Mouse (Mus musculus): ENCODE results near the gene Wasl. TPM values are rescaled to one million over a fixed set of nuclear protein-coding genes. Genes with fewer than 3 reads are reported as not detected.

Gene Wasl
- total and polyA plus RNA-seq, 3 experiments, result 9.0 to 60.4 (median 26.0) TPM

DNA sequence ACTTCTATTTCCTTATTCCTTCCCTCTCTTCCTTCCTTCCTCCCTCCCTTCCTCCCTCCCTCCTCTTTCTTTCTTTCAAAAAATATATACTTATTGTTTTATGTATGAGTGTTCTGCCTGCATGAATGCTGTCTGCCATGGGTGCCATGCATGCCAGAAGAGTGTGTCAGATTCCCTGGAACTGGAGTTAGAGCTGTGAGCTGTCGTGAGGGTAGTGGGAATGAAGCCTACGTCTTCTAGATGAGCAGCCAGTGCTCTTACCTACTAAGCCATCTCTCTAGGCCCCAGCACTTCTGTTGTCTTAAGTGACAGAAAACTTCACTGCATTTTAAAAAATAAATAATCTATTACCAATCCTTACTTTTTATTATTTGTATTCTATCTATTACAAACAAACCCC lies 43.9 kb downstream of the Wasl start:
- Histone ChIP-seq H3K4me1 (ENCODE audit: insufficient read depth, low read depth, low read length) (no peaks in the 10 kb centered on the region), H3K27me3 (ENCODE audit: insufficient read depth, low read length) (no peaks in the 10 kb centered on the region), H3K36me3 (replicated peaks) (peaks cover 59% of the 10 kb centered on the region), H3K9me3 (replicated peaks) (no peaks in the 10 kb centered on the region), H3K4me3 (ENCODE audit: low read depth, low read length) (no peak overlapping the region)
- TF ChIP-seq CTCF (IDR thresholded peaks at IDR 0.05; ENCODE audit: low read depth, low read length), result no peak
- no peak for DNase-seq (ENCODE audit: low spot score)
- no peak for ATAC-seq (ENCODE audit: extremely low read depth, insufficient number of reproducible peaks, low FRiP score, poor library complexity, severe bottlenecking)

DNA sequence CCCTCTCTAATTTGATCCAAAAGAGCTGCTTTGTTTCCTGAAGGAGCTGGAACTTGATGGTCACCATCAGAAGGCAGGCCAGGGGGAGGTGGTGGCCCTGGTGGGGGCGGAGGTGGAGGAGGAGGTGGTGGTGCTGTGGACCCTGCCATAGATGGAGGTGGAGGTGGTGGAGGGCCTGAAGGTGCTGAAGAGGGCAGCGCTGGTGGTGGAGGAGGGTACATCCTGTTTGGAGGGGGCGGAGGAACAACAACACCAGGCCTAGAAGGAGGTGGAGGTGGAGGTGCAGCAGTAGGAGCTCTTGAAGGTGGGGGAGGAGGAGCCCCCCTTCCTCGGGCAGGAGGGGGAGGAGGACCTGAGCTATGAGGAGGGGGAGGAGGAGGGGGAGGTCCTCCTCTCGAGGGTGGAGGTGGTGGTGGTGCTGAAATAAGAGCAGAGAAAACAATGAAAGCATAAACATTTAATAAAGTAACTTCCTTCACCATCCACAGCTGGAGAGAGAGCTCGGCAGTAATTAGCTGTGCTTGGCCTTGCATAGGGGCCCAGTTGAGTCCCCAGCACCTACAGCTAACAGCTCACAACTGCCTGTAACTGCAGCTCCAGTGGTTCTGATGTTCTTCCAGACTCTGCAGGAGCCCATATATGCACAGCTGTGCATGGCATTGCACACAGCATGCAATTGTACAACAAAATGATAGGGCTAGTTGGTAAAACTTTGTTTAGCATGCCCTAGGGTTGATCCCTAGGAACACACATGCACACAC lies 45.3 kb downstream of the Wasl start:
- peaks cover 65% of the 10 kb centered on the region for H3K36me3 ChIP-seq (replicated peaks)
- H3K9me3 ChIP-seq (replicated peaks), result no peaks in the 10 kb centered on the region
- H3K4me3 ChIP-seq (ENCODE audit: low read depth, low read length), result no peak overlapping the region
- no peak for TF ChIP-seq CTCF (IDR thresholded peaks at IDR 0.05; ENCODE audit: low read depth, low read length)
- H3K4me1 ChIP-seq (ENCODE audit: insufficient read depth, low read depth, low read length), result no peaks in the 10 kb centered on the region
- DNase-seq (ENCODE audit: low spot score) (no peak), ATAC-seq (ENCODE audit: extremely low read depth, insufficient number of reproducible peaks, low FRiP score, poor library complexity, severe bottlenecking) (no peak)
- no peaks in the 10 kb centered on the region for H3K27me3 ChIP-seq (ENCODE audit: insufficient read depth, low read length)

GRCm38 (mm10) chr6:24616746-24617145 lies 48.1 kb downstream of the Wasl start:
- Histone ChIP-seq H3K4me1 (ENCODE audit: insufficient read depth, low read depth, low read length) (no peaks in the 10 kb centered on the region), H3K4me3 (ENCODE audit: low read depth, low read length) (no peak overlapping the region), H3K27me3 (ENCODE audit: insufficient read depth, low read length) (no peaks in the 10 kb centered on the region), H3K36me3 (replicated peaks) (peaks cover 70% of the 10 kb centered on the region), H3K9me3 (replicated peaks) (no peaks in the 10 kb centered on the region)
- TF ChIP-seq CTCF (IDR thresholded peaks at IDR 0.05; ENCODE audit: low read depth, low read length) (no peak), GATA2 (IDR thresholded peaks at IDR 0.05; ENCODE audit: borderline replicate concordance, low read depth, low read length) (no peak), GATA1 (IDR thresholded peaks at IDR 0.05; ENCODE audit: borderline replicate concordance, low read length) (no peak), POLR2AphosphoS5 (IDR thresholded peaks at IDR 0.05; ENCODE audit: insufficient replicate concordance, low read depth, low read length) (no peak), TAL1 (conservative IDR thresholded peaks at IDR 0.05; ENCODE audit: low read depth, low read length) (no peak)
- no peak for ATAC-seq (ENCODE audit: extremely low read depth, insufficient number of reproducible peaks, low FRiP score, poor library complexity, severe bottlenecking)
- no peak for DNase-seq (ENCODE audit: low spot score)

GRCm38 (mm10) chr6:24613918-24614317 lies 50.9 kb downstream of the Wasl start:
- TF ChIP-seq TAL1 (conservative IDR thresholded peaks at IDR 0.05; ENCODE audit: low read depth, low read length), result no peak
- TF ChIP-seq POLR2AphosphoS5 (IDR thresholded peaks at IDR 0.05; ENCODE audit: insufficient replicate concordance, low read depth, low read length), result no peak
- no peak for TF ChIP-seq GATA2 (IDR thresholded peaks at IDR 0.05; ENCODE audit: borderline replicate concordance, low read depth, low read length)
- no peak for TF ChIP-seq CTCF (IDR thresholded peaks at IDR 0.05; ENCODE audit: low read depth, low read length)
- TF ChIP-seq GATA1 (IDR thresholded peaks at IDR 0.05; ENCODE audit: borderline replicate concordance, low read length), result no peak
- no peak for ATAC-seq (ENCODE audit: extremely low read depth, insufficient number of reproducible peaks, low FRiP score, poor library complexity, severe bottlenecking)

DNA sequence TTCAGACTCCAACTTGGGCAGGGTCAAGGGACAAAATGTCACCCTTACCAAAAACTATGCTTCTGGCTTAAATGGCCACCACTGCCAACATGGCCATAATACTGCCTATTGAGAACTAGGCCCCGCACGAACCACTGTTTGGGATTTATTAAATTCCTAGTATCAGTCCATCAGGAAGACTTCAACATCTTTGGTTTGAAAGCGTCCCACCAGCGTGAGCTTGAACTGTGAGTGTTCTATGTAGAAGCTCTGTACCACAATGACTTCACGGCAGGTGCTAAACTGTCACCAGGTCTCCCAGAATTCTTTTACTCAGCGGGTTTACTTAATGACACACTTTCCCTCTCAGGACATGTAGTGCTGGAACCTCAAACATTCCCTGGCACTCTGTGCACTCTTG lies 51.5 kb downstream of the Wasl start:
- H3K36me3 ChIP-seq (replicated peaks), result peaks cover 53% of the 10 kb centered on the region
- H3K27me3 ChIP-seq (ENCODE audit: insufficient read depth, low read length), result no peaks in the 10 kb centered on the region
- no peak overlapping the region for H3K4me3 ChIP-seq (ENCODE audit: low read depth, low read length)
- no peak for TF ChIP-seq POLR2AphosphoS5 (IDR thresholded peaks at IDR 0.05; ENCODE audit: insufficient replicate concordance, low read depth, low read length)
- TF ChIP-seq GATA2 (IDR thresholded peaks at IDR 0.05; ENCODE audit: borderline replicate concordance, low read depth, low read length), result no peak
- TF ChIP-seq CTCF (IDR thresholded peaks at IDR 0.05; ENCODE audit: low read depth, low read length), result no peak
- no peak for TF ChIP-seq GATA1 (IDR thresholded peaks at IDR 0.05; ENCODE audit: borderline replicate concordance, low read length)
- TF ChIP-seq TAL1 (conservative IDR thresholded peaks at IDR 0.05; ENCODE audit: low read depth, low read length), result no peak
- no peaks in the 10 kb centered on the region for H3K4me1 ChIP-seq (ENCODE audit: insufficient read depth, low read depth, low read length)
- ATAC-seq (ENCODE audit: extremely low read depth, insufficient number of reproducible peaks, low FRiP score, poor library complexity, severe bottlenecking) (no peak), DNase-seq (ENCODE audit: low spot score) (no peak)
- no peaks in the 10 kb centered on the region for H3K9me3 ChIP-seq (replicated peaks)

More at GRCm38 (mm10) chr6:24613918-24614317, 50.9 kb downstream of the Wasl start:
- H3K27me3 ChIP-seq (ENCODE audit: insufficient read depth, low read length), result no peaks in the 10 kb centered on the region
- no peak for DNase-seq (ENCODE audit: low spot score)
- no peaks in the 10 kb centered on the region for H3K4me1 ChIP-seq (ENCODE audit: insufficient read depth, low read depth, low read length)
- H3K36me3 ChIP-seq (replicated peaks), result peaks cover 56% of the 10 kb centered on the region
- H3K9me3 ChIP-seq (replicated peaks), result no peaks in the 10 kb centered on the region
- no peak overlapping the region for H3K4me3 ChIP-seq (ENCODE audit: low read depth, low read length)

DNA sequence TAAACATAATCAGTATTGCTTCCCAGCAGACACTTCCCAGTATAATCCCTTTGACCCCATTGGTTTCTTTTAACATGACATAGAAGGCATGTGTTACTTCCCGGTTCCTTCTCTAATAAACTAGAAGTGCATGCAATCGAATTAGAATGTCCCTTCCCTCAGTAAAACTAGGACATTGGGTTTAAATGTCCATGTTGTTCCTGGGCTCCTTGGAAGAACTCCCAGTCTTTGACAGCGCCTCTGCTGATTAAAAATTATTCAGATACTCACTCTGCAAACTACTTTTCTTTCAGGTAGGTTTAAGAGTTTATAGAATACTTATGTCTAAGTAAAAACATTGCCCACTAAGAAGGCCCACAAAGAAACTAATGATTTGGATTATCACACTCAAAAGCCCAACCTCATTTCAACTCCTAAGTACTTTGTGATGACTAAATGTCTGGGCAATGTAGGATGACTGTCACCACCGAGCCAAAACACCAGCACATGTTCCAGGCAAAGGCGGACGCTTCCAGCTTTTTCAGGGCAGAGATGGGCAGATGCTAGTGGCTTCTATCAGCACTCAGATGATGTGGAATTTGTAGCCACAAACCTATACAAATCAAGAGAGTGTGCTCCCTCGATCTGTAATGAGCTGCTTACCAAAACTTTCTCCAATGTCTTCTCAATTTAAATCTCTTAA lies 52.6 kb downstream of the Wasl start:
- no peak for TF ChIP-seq POLR2AphosphoS5 (IDR thresholded peaks at IDR 0.05; ENCODE audit: insufficient replicate concordance, low read depth, low read length)
- no peak for TF ChIP-seq CTCF (IDR thresholded peaks at IDR 0.05; ENCODE audit: low read depth, low read length)
- no peak for TF ChIP-seq GATA2 (IDR thresholded peaks at IDR 0.05; ENCODE audit: borderline replicate concordance, low read depth, low read length)
- TF ChIP-seq GATA1 (IDR thresholded peaks at IDR 0.05; ENCODE audit: borderline replicate concordance, low read length), result no peak
- TF ChIP-seq TAL1 (conservative IDR thresholded peaks at IDR 0.05; ENCODE audit: low read depth, low read length), result no peak
- DNase-seq (ENCODE audit: low spot score), result no peak
- Histone ChIP-seq H3K27me3 (ENCODE audit: insufficient read depth, low read length) (no peaks in the 10 kb centered on the region), H3K36me3 (replicated peaks) (peaks cover 42% of the 10 kb centered on the region), H3K9me3 (replicated peaks) (no peaks in the 10 kb centered on the region), H3K4me1 (ENCODE audit: insufficient read depth, low read depth, low read length) (no peaks in the 10 kb centered on the region), H3K4me3 (ENCODE audit: low read depth, low read length) (no peak overlapping the region)
- no peak for ATAC-seq (ENCODE audit: extremely low read depth, insufficient number of reproducible peaks, low FRiP score, poor library complexity, severe bottlenecking)
